Mouse (Mus musculus) liver, adult (tissue): Measurements from ENCODE around the gene Txn2.

Experiments
- GATA4 ChIP-seq: IDR thresholded peaks from 2 replicates; pipeline ENCODE4 v1.6.1; 2014; ENCODE audit warnings: mild to moderate bottlenecking, low read length; ENCODE audit not compliant: insufficient replicate concordance

Txn2 gene

DNA sequence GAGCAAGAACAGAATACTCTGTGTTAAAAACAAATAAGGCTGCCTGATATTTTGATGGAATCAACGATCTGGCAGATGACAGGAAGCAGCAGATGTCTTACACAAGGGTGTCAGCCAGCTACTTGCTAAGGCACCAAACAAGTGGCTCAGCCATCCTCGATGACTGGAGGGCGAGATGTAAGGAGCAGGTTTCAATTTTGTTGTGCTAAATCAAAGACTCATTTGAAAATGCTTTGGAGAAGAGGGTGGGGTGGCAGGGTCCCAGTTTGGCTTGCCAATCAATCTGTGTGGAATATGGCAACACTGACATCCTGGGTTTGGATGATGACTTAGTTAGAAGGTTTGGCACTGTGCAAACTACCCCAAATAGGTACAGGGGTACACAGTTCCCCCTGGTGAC, 12.8 kb upstream of the Txn2 start:
- TF ChIP-seq GATA4: no peak

DNA sequence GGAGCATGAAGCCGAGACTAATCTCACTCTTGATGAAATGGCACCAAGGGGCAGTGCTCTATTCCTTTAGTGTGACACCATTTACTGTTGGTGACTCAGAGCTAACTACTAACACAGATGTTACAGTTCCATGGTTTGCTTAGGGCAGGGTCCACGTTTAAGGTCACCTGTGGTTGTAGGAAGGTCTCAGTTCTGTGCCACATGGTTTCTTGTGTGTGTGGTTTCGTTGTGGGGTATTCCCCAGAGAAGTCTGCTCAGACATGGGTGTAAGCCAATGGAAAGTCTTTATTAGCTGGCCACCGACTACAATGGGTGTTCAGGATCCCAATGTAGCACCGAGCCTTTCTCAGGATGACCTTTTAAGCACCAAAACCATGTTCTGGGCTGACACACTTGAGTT, 9.7 kb upstream of the Txn2 start:
- no peak for TF ChIP-seq GATA4

DNA sequence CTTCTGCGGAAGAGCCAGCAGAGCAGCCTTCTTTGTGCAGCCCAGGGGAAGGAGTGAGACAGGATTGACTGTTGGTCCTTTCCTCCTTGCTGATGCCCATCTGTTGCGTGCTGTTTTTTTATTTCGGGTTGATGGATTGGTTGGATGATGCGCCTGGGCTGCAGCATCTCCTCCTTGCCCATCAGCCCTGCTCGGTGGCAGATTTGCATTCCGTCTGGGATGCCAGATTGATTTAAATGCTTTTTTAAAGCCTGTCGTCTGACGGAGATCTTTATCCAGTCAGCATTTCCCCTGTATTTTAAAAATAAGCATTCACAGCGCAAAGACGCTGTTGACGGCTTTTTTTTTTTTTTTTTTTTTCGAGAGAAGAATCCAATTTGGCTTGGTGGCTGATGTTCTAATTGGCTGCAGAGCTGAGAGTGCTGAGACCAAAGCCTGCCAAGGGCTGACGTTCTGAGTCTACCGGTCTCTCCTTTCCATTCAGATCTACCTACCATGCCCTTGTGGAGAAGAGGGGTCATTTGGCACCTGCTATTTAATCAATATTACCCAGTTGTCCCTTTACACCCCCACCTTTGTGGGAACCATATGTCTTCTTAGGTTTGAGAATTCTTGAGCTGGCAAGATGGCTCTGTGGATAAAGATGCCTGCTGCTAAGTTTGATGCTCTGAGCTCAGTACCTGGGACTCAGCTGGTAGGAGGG, 7.0 kb upstream of the Txn2 start:
- TF ChIP-seq GATA4: no peak

DNA sequence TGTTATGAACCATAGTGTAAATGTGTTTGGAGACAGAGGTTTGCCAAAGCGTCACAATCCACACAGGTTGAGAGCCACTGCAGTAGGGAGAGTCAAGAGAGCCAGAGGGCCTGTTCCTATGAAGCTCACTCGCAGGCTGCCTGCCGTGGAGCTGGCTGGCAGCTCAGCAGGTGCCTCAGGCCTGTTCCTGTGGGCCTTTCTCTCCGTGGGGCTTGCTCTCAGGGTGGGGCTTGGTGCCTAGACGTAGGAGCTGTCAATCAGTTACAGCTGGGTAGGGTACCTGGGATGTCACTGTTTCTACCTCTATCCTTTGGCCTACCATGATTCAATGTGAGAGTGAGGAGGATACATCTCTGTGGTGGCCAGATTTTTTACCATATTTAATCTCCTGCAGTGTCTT, 6.2 kb upstream of the Txn2 start:
- no peak for TF ChIP-seq GATA4

DNA sequence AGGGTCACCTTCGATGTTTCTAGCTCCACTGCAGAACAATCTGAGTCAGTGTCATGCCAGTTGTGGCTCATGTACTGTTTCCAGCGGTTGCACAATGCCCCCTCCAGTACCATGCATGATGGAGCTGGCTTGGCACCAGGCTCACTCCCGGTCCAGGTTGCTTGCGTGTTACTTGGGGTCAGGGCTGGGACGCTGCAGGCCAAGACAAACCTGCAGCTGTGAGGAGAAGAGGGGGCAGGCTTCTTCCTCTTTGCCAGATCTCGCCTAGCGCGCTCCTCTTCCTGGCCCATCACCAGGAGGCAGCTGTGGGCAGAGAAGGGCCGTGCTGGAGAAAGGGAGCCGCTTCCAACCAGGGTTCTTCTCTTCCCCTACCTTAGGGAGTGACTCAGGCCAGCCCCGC, 5.5 kb upstream of the Txn2 start:
- TF ChIP-seq GATA4: no peak

DNA sequence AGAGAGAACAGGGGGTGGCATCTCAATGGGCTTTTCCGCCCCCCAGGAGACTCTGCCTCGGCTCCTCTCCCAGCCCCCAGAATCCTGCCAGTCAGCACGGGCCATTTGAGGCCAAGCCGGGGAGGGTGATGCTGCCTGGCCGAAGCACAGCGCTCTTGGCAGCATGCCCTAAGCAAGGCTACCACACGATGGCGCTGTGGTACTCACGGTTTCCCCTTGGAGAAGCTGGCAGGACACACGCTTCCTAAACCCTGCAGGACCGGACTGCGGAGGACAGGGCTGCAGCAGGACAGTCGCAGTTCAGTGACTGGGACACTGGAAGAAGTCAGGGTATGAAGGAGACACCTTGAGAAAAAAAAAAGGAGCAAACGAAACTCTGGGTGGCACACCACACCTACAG, 5.0 kb upstream of the Txn2 start:
- no peak; the same call in 1 of the 2 replicates for TF ChIP-seq GATA4

DNA sequence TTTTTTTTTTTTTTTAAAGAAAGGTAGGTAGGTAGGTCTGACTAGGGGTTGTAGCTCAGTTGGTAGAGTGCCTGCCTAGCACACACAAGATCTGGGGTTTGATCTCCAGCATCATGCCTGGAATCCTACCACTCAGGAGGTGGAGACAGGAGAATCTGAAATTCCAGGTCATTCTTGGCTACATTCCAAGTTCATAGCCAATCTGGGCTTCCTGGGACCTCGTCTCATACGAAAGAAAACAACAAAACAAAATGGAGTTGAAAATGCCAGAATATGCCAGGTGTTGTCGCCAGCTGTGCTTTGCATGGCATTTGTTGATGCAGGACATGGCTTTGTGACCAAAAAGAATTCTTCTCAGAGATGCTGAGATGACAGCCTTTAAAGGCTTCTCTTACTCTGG, 4.4 kb upstream of the Txn2 start:
- TF ChIP-seq GATA4: no peak

DNA sequence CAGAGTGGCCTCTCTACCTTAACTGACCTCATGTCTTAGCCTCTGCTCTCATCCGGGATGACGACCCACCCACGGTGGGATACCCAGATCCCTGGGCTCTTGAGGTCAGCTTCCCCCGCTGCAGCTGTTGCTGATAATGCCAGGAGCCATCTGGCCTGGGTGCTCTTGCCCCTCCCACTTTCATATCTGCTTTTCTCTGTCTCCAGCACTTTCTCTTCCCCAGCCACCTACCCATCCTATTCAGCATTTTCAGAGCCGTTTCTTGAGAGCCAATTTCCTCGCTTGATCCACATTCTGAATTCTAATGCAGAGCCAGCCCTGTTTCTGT, 2.8 kb upstream of the Txn2 start:
- no peak for TF ChIP-seq GATA4

DNA sequence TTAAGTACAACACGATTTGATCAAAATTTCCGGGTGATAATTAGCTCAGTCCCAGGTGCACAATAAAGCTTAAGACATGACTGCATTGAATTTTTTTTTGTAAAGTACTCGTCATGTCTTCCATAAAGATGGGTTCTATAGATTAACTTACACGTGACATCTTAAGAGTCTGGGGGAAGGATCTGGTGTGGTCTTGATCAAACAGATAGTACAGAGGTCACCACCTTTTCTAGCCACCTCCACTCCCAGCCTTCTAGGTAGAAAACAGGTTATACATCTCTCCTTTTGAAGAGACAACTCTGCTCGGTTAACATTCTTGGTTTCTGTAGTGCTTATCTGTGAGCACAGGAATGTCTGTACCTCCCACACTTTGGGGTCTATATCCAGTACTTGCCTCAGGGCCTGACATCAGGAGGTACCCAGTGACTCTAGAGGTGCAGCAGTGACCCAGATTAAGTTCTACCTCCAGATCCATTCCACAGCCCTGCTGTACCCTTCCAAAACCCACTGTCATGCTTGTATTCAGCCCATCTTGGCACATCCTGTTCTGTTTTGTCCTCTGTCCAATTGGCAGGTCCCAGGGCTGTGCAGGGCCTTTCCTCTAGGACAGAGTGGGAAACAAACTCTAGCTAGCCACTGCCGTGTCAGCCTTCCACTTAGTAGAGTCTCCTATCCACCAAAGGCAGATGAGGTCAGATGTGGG, 2.3 kb upstream of the Txn2 start:
- TF ChIP-seq GATA4: no peak

DNA sequence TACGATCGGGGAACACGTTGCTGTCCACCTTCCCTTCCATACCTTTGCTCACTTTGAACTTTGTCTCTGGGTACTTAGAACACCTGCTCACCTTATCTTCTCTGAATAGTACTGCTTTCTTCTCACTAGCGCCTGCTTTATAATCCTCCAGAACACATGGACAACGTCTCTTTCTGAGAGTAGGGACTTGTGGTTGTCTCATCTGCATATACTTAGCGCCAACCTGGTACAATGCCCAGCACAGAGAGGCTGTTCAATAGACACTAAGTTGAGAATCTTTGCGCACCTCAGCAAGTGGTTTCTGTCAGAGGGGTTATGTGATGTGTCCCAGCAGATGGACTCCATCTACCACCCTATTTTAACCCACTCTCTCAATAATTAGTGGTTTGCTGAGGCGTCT, 998 bp upstream of the Txn2 start:
- TF ChIP-seq GATA4: no peak

DNA sequence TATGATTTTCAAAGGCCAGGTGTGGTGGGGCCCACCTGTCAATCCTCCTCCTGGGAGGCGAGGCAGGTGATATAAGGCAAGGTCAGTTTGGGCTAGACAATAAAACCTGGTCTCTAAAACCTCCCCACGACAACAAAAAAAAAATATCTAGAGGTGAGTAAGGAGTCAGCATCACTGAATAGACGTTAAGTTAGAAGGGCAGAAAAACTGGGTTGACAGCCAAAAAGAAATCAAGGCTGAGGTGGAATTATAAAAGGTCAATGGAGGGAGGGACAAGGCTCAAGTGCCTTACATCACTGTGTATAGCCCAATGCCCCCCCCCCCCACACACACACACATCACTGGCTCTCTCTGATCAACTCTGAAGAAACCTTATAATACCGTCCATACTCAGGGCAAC, 715 bp downstream of the Txn2 start:
- no peak for TF ChIP-seq GATA4

DNA sequence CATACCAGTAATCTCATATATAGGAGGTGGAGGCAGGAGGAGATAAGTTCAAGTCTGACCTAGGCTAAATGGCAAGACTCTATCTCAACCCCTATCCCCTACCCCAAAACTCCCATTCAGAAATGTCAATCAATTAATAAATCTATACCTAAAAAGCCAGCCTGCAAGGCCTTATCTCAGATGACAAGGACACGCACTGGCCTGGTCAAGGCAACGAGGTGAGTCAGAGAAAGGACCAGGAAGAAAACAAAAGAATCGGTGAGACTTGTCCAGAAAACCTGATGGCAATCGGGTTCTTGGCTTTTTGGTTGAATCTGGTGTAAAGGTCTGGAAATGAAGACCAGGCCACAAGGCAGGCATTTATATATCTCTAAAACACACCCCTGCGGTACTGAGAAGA, 1.9 kb downstream of the Txn2 start:
- TF ChIP-seq GATA4: no peak

DNA sequence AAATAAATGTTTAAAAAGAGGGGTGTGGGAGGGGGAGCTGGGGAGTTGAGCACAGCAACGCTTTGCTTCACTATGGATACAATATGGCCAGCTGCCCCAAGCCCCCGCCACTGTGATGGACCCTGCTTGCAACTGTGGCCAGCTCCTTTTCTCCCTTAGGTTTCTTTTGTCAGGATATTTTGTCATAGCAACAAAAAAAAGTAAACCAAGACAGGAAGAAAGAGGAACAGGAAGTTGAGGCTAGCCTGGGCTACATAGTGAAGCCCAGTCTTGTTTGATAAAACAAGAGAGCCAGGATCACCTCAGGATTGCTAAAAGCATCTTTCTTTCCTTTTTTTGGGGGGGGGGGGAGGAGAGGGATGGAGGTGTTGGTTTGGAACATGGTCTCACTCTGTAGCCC, 3.6 kb downstream of the Txn2 start:
- no peak for TF ChIP-seq GATA4

DNA sequence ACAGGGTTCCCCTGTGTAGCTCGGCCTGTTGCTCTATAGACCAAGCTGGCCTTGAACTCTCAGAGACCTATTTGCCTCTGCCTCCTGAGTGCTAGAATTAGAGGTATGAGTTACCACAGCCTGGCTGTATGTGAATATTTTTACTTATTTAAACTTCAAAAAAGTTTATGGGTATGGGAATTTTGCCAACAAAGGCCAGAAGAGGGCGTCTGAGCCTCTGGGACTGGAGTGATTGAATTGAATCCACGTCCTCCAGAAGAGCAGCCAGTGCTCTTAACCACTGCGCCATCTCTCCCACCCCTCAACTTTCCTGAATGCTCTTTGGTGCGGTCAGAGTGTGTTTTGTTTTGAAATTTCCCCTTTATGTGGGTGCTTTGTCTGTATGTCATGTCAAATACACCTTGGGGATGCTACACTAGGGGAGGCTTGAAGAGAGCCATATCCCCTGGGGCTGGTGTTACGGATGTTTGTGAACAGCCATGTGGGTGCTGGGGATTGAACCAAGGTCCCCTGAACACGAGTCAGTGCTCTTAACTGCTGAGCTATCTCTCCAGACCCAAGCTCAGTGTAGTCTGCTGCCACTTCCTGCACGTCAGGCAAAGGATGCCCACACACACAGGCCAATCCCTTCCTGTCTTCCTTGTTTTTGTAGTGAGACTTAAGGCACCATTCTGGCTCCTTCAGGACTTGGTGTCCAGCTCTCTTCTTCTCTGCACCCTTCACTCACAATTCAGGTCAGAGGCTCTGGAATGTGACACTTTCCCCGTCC, 5.4 kb downstream of the Txn2 start:
- TF ChIP-seq GATA4: no peak

DNA sequence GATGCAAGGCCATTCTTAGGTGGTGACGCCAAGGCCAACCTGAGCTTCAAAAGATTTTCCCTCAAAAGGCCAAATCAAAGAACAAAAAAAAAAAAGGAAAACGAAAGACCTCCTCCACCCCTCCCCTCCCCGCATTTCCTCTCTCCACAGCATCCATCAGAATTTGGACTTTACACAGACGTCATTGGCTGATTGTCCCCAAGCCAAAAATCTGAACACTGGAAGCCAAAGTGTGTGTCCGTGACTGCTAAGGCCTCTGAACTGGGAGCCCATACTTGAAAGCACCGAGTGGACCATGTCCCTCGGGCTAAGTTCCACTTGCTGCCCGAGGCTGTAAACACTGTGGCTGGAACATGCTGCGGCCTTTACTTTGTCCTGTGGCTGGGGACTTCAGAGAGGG, 6.1 kb downstream of the Txn2 start:
- no peak for TF ChIP-seq GATA4

DNA sequence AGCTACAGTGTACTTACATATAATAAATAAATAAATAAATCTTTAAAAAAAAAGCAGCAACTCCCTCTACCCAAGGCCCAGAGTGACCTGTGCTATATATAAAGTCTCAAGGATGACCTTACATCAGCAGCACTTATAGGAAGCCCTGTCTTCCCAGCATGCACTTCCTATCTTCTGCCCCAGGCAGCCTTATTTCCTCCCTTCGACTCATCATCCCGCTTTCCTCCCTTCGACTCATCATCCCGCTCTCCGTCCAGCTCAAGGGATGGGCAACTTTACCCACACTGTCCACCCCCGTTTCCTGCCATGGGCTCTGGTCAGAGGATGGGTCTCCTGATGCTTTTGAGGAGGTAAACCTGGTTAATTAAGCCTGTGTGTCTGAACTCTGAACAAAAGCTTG, 7.2 kb downstream of the Txn2 start:
- TF ChIP-seq GATA4: no peak
